Mouse (Mus musculus) mouse embryonic stem cell (cell line): ENCODE data around the gene Ppp2ca.
"Not testable (repeated sequence)": the region's sequence is repeated elsewhere in the genome, so short reads cannot be mapped to it uniquely, and the experiment has no call there.

Experiments used
- in situ Hi-C, 2 experiments: fragments of 300-500 bp; cut with MboI; formaldehyde crosslinking; loops; 1 replicate in 1 of 2; 3 replicates in 1 of 2; pipeline ENCODE4 v1.14.3; 2019 to 2020; ENCODE audit warnings: low sequenced_read_pairs in 2 of 2, low pct_unique_long_range_greater_than_20kb in 1 of 2, mixed read lengths in 1 of 2; ENCODE audit not compliant: unreplicated experiment in 1 of 2

The Ppp2ca gene

GRCm38 (mm10) chr11:52127169-52127568 lies 28.7 kb downstream of the Ppp2ca start:
- in situ Hi-C loops, result loop anchor here in 1 of 2 experiments (25.0 kb wide), 1 partner anchor 210 kb away; no protein-coding TSS in a partner anchor

GRCm38 (mm10) chr11:52127760-52128159 lies 29.3 kb downstream of the Ppp2ca start:
- in situ Hi-C loops, result loop anchor here in 1 of 2 experiments (25.0 kb wide), 1 partner anchor 210 kb away; no protein-coding TSS in a partner anchor

GRCm38 (mm10) chr11:52128316-52129061 lies 30.0 kb downstream of the Ppp2ca start:
- in situ Hi-C loops, result loop anchor here in 1 of 2 experiments (25.0 kb wide), 1 partner anchor 209 kb away; no protein-coding TSS in a partner anchor

GRCm38 (mm10) chr11:52129171-52129570 lies 30.7 kb downstream of the Ppp2ca start:
- in situ Hi-C loops, result loop anchor here in 1 of 2 experiments (25.0 kb wide), 1 partner anchor 208 kb away; no protein-coding TSS in a partner anchor

- in situ Hi-C loops, result loop anchor here in 1 of 2 experiments (25.0 kb wide), 1 partner anchor 207 kb away; no protein-coding TSS in a partner anchor
Measured at GRCm38 (mm10) chr11:52129621-52130450, 31.4 kb downstream of the Ppp2ca start.

GRCm38 (mm10) chr11:52130451-52131068 lies 32.1 kb downstream of the Ppp2ca start:
- in situ Hi-C loops, result loop anchor here in 1 of 2 experiments (25.0 kb wide), 1 partner anchor 207 kb away; no protein-coding TSS in a partner anchor

- in situ Hi-C loops, result loop anchor here (10.0 to 25.0 kb wide), 3 partner anchors 71 to 201 kb away; partner anchors contain the start of gene Olfr1371 (in 1 of the 2)
Measured at GRCm38 (mm10) chr11:52143675-52144074, 45.2 kb downstream of the Ppp2ca start.

- in situ Hi-C loops, result loop anchor here (10.0 to 25.0 kb wide), 3 partner anchors 69 to 199 kb away; partner anchors contain the start of gene Olfr1371 (in 1 of the 2)
Measured at GRCm38 (mm10) chr11:52145428-52145827, 46.9 kb downstream of the Ppp2ca start, which contains the start of gene Olfr1373. TSS of gene Olfr1373 (minus strand) at chr11:52145528.

- in situ Hi-C loops, result no loop called here
Measured at GRCm38 (mm10) chr11:52163926-52164325, 65.4 kb downstream of the Ppp2ca start.

- in situ Hi-C loops, result no loop called here
Measured at GRCm38 (mm10) chr11:52167126-52167525, 68.6 kb downstream of the Ppp2ca start.

GRCm38 (mm10) chr11:52167901-52168302 lies 69.4 kb downstream of the Ppp2ca start:
- in situ Hi-C loops, result not testable (repeated sequence)

GRCm38 (mm10) chr11:52168461-52168860 lies 70.0 kb downstream of the Ppp2ca start:
- in situ Hi-C loops, result no loop called here
